Mouse (Mus musculus): ENCODE data around the gene Olfr1501. TPM values are rescaled to one million over a fixed set of nuclear protein-coding genes. Genes with fewer than 3 reads are reported as not detected.

The Olfr1501 gene
- polyA plus RNA-seq, 1 experiment from 2014 or later: not detected

Other genes starting within 250 kb of the Olfr1501 start
- gene Olfr1487, start 233.3 kb downstream of the Olfr1501 start, polyA plus RNA-seq (2016; fragmentation: Nextera tagmentation; extraction: Ambion mirVana): not detected in 2 replicates
- gene Olfr1489, start 219.1 kb downstream of the Olfr1501 start, polyA plus RNA-seq (2016; fragmentation: Nextera tagmentation; extraction: Ambion mirVana): not detected in 2 replicates
- gene Olfr1490, start 199.6 kb downstream of the Olfr1501 start, polyA plus RNA-seq (2016; fragmentation: Nextera tagmentation; extraction: Ambion mirVana): not detected in 2 replicates
- not detected in 2 replicates for gene Olfr1491, start 153.4 kb downstream of the Olfr1501 start, polyA plus RNA-seq (2016; fragmentation: Nextera tagmentation; extraction: Ambion mirVana)
- gene Olfr1493-ps1, start 127.4 kb downstream of the Olfr1501 start, polyA plus RNA-seq (2016; fragmentation: Nextera tagmentation; extraction: Ambion mirVana): not detected in 2 replicates
- not detected in 2 replicates for gene Olfr1494, start 111.0 kb downstream of the Olfr1501 start, polyA plus RNA-seq (2016; fragmentation: Nextera tagmentation; extraction: Ambion mirVana)
- gene Olfr1495, start 86.1 kb downstream of the Olfr1501 start, polyA plus RNA-seq (2016; fragmentation: Nextera tagmentation; extraction: Ambion mirVana): not detected in 2 replicates
- gene Olfr1496, start 72.8 kb downstream of the Olfr1501 start, polyA plus RNA-seq (2016; fragmentation: Nextera tagmentation; extraction: Ambion mirVana): not detected in 2 replicates
- not detected in 2 replicates for gene Olfr1497, start 52.5 kb downstream of the Olfr1501 start, polyA plus RNA-seq (2016; fragmentation: Nextera tagmentation; extraction: Ambion mirVana)
- gene Olfr1499, start 31.2 kb downstream of the Olfr1501 start, polyA plus RNA-seq (2016; fragmentation: Nextera tagmentation; extraction: Ambion mirVana): not detected in 2 replicates
- not detected in 2 replicates for gene Olfr1500, start 20.2 kb downstream of the Olfr1501 start, polyA plus RNA-seq (2016; fragmentation: Nextera tagmentation; extraction: Ambion mirVana)
- gene Olfr1502, start 11.1 kb upstream of the Olfr1501 start, polyA plus RNA-seq (2016; fragmentation: Nextera tagmentation; extraction: Ambion mirVana): not detected in 2 replicates
- not detected in 2 replicates for gene Olfr1504, start 47.2 kb upstream of the Olfr1501 start, polyA plus RNA-seq (2016; fragmentation: Nextera tagmentation; extraction: Ambion mirVana)
- gene Olfr1505, start 62.8 kb upstream of the Olfr1501 start, polyA plus RNA-seq (2016; fragmentation: Nextera tagmentation; extraction: Ambion mirVana): not detected in 2 replicates